Mouse (Mus musculus): ENCODE measurements around the gene Maml1.

Maml1 gene

GRCm38 (mm10) chr11:50240235-50240911 is 51.7 kb downstream of the Maml1 start:
- in situ Hi-C loops (cut with MboI, MseI): no loop called here

- in situ Hi-C loops (cut with MboI, MseI): no loop called here
These were observed 53.0 kb downstream of the Maml1 start for GRCm38 (mm10) chr11:50238821-50239791.

GRCm38 (mm10) chr11:50238324-50238723 is 53.8 kb downstream of the Maml1 start, which contains the start of gene Ltc4s:
Gene Ltc4s (minus strand): TSS chr11:50238616.
- in situ Hi-C loops (cut with MboI, MseI): no loop called here

DNA sequence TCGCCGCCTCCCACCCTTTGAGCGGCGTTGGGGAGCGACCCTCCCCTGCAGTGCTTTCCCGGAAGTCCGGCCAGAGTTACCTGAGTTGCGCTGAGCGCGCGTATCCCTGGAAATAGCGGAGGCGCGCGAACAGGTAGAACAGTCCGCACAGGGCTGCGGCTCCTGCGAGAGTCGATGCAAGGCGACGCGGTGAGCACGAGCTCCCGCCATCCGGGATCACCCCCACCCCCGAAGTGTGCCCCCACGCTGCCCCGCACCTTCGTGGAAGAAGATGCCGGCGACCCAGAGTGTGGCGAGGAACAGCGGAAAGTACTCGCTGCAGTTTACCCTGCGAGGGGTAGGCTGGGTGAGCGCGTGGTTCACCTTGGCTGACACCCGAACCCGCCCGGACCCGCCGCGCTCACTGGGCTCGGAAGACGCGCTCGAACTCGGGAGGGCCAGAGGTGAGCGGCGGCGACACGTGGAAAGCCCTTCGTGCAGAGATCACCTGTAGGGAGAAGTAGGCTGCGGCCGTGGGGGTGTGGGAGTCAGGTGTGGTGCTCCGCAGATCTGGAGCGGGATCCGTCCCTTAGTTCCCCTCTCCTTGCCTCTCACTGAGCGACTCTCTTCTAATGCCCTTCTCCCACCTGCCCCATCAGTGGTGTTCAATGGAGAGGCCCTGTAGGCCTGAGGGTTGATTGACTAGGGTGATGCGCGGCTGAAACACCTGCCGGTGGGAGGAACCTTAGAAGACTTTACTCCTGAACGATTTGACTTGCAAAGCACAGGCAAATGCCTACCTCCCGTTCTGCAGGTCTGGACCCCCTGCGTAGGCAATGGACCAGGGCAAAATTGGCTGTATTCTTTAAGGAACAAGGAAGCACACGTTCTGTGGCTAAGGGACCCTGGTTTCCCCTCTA is 54.9 kb downstream of the Maml1 start:
- in situ Hi-C loops (cut with MboI, MseI): no loop called here

- in situ Hi-C loops (cut with MboI, MseI): no loop called here
These were observed 55.6 kb downstream of the Maml1 start for GRCm38 (mm10) chr11:50236540-50236936.

DNA sequence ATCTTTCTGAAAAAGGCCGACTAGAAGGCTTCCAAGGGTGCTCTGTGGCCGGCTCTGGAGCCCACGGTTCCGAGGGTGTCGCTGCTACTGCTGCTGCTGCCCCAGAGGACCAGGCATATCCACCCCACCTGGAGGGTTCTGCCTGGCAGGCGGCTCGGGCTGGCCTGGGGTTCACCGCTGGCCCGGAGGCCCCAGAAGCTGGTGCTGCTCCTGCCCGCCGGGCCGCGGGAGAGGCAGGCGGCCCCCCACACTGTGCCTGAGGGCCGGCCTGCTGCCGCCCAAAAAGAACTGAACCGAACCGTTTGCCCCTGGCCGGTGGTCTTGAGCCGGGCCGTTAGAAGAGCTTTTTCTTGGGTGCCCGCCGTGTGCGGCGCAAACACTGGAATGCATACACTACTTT is 57.5 kb downstream of the Maml1 start:
- in situ Hi-C loops (cut with MboI, MseI): no loop called here

DNA sequence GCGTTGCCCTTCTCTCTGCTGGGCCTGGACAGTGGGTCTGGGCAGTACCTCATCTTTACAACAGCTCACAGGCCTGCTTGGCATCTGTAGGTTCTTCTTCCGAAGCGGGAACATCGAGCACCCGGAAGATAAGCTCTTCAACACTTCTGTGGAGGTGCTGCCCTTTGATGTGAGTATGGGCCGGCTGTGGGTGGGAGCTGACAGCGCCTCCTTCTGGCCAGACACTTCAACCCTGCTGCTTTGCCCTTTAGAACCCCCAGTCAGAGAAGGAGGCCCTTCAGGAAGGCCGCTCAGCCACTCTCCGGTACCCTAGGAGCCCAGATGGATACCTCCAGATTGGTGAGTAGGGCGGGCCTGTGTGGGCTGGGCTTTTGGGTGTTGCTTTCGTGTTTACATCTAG is 58.1 kb downstream of the Maml1 start:
- in situ Hi-C loops (cut with MboI, MseI): no loop called here

DNA sequence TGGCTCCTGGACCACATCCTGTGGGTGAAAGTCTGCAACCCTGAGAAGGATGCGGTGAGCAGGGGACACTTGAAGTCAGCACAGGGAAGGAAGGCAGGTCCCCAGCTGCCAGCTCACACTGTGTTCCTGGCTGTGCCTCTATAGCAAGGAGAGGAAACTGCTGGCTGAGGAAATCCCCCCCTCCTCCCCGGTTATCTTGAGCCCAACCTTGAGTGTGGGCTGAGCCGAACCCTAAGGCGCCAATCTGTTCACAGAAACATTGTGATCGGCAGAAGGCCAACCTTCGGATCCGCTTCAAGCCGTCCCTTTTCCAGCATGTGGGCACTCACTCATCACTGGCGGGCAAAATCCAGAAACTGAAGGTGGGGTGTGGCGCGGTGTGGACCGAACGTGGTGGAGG is 59.1 kb downstream of the Maml1 start:
- in situ Hi-C loops (cut with MboI, MseI): no loop called here

DNA sequence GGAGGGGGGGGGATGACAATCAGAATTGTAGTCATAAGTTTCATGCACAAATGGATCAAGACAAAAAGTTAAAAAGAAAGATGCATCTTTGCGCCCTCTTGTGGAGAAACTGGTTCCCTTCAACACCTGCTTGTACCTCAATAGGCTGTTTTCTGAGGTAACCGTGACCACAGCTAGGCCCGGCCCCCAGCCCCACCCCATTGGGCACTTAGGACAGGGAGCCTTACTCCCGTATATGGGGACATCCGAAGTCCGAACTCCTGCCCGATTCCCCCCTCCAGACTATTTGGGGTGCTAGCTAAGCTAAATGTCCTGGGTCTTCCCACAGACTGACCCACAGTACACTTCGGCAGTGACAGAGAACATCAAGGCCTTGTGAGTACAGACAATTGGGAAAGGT is 60.7 kb downstream of the Maml1 start:
- in situ Hi-C loops (cut with MboI, MseI): no loop called here

- in situ Hi-C loops (cut with MboI, MseI): no loop called here
These were observed 61.4 kb downstream of the Maml1 start for GRCm38 (mm10) chr11:50230481-50231304.

DNA sequence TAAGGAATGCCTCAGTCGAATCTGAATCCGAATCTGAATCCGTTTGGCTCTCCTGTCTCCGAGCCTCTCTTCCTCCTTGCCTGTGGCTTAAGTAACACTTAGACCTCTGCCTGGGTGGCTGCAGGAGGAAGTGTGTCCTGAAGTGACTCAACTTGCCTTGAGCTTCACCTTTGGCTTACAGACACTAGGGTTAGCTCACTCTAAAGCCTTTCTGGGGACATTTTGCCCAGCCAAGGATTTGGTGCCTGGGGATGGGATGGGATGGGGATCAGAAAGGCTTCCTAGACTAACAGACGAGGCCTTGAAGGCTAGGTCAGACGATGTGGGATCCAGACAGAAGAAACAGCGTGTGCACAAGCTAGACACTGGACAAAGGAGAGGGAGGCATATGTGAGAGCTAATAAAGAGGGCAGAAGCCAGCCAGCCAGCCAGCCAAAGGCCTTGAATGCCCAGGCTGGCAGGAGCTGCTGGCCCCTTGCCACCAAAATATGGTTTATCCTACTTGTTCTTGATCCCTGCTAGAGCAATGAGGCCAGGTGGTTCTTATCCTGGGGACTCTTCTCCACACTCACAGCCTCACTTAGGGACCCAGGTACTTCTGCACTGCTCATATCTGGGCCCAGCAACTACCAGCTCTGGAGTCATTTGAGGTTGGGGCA is 62.7 kb downstream of the Maml1 start:
- in situ Hi-C loops (cut with MboI, MseI): loop anchor here (5.0 kb wide), 2 partner anchors 67 to 247 kb away; no protein-coding TSS in a partner anchor

GRCm38 (mm10) chr11:50228772-50229171 is 63.3 kb downstream of the Maml1 start:
- in situ Hi-C loops (cut with MboI, MseI): loop anchor here (5.0 kb wide), 2 partner anchors 66 to 246 kb away; no protein-coding TSS in a partner anchor

- in situ Hi-C loops (cut with MboI, MseI): loop anchor here (5.0 kb wide), 2 partner anchors 65 to 245 kb away; no protein-coding TSS in a partner anchor
These were observed 64.4 kb downstream of the Maml1 start for GRCm38 (mm10) chr11:50227736-50228135.

- in situ Hi-C loops (cut with MboI, MseI): loop anchor here (5.0 kb wide), 2 partner anchors 65 to 245 kb away; no protein-coding TSS in a partner anchor
These were observed 64.9 kb downstream of the Maml1 start for GRCm38 (mm10) chr11:50227226-50227625.

DNA sequence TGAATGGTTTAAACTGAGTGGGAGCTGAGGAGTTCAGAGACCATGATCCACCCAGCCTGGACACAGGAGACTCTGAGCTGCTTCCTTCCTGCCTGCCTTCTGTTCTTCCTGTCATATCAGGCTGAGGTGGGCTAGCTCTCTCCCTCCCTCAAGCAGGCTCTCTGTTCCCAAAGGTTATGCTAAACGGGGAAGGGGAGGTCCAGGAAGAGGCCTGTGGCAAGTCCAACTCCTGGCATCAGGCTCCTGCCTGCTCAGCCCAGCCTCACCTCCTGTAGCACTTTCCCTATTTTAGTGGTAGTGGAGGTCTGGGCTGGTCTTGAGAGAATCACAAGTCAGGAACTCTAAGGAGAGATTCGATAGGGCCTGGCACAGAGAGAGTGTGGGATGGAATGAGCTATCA is 65.7 kb downstream of the Maml1 start:
- in situ Hi-C loops (cut with MboI, MseI): loop anchor here (5.0 kb wide), 2 partner anchors 64 to 244 kb away; no protein-coding TSS in a partner anchor

DNA sequence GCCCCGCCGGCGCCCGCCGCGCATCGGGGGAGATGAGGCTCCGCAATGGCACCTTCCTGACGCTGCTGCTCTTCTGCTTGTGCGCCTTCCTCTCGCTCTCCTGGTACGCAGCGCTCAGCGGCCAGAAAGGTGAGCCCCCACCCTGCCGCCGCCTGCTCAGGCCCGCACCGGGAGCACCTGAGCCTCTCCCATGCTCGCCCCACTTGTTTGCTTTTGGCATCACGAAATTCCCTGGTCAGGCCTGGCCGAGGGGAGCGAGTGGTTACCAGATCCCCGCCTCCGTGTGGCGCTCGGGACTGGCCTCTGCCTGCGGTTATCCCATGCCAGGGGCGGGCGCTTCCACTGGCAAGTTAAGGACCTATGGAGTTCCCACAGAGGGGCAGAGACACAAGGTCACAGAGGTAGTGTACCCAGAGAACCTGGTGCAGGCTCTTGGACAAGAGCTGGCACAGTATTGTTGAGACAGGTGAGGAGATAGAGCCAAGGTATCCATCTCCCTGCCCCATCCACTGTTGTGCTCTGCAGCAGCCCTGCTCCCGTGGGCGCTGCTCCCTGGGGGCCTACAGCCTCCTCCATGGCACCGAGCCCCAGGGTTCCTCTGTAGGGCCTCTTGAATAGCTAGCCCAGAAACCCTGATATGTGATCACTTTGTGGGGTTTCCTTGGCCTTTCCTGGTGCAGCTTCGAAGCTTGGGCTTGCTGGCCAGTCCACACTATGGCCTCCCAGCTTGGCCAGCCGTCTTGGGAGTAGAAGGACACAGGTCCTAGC is 66.3 kb downstream of the Maml1 start:
- in situ Hi-C loops (cut with MboI, MseI): loop anchor here (5.0 kb wide), 2 partner anchors 63 to 243 kb away; no protein-coding TSS in a partner anchor

DNA sequence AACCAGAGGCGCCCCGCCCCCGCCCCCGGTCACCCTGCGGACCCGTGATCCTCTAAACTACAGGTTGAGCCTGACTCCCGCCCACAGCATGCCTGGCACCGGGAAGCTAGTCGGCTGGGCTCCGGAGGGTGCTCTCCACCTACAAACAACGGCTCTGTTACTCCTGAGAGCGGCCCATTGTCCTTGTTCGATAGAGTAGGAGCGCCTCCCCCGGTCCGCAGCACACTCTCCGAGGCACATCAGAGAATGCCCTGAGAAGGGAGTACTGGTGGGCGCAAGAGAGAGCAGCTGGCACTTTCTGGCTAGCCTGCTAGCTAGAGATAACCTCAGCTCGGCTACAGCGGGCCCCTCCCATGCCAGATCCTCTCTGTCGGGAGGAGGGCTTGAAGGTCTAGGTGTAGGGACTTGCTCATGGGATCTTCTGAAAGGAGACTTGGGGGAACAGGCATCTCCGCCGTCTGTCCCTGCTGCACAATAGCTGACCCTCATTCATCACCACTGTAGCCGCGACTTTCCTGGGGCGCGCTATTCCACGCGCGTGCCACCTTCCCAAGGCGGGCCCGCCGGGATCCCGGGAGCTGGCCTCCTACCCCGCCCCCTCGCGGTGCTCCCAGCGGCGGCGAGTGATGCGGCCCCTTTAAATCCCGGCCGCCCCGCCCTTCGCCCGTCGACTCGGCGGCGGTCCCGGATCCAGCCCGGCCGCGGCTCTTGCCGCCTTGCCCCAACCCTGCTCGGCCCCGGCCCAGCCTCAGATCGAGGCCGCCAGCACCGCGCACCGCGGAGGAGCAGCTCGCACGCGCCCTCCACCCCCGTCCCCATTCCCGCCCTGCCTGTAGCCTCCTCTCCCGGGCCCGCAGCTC is 67.2 kb downstream of the Maml1 start:
- in situ Hi-C loops (cut with MboI, MseI): loop anchor here (5.0 kb wide), 2 partner anchors 63 to 243 kb away; no protein-coding TSS in a partner anchor

All from T-helper 1 cell (primary cell).